Mouse (Mus musculus) heart, postnatal 0 days (tissue): ENCODE measurements at regions not wholly inside any gene's neighbourhood (a gene's known extent, or its start where the extent isn't known, plus 50 kb on each side); places are given as distances from the start of the nearest gene placed in this dataset.

Experiments used
- ATAC-seq: fragments of 200-750 bp; cut with Nextera tagmentation; 2 replicates; pipeline ENCODE4 v1.8.0; 2017; ENCODE audit warnings: low read depth, moderate number of reproducible peaks, moderate library complexity; ENCODE audit not compliant: insufficient read depth
- DNase-seq: peaks from one replicate; pipeline ENCODE4 v3.0.0-alpha.2; 2016; ENCODE audit warnings: low spot score
- H3K27ac ChIP-seq: fragments of 300-500 bp; sonication (generic); 2 replicates; pipeline ENCODE4 v1.5.1; 2014; ENCODE audit warnings: low read depth, mild to moderate bottlenecking
- H3K27me3 ChIP-seq: fragments of 300-500 bp; sonication (generic); 2 replicates; pipeline ENCODE4 v1.6.1; 2014; ENCODE audit warnings: low read length, mixed read lengths; ENCODE audit not compliant: control insufficient read depth, insufficient read depth
- H3K36me3 ChIP-seq: fragments of 300-500 bp; sonication (generic); replicated peaks from 2 replicates; pipeline ENCODE4 v1.6.1; 2014; ENCODE audit warnings: low read length, mixed read lengths; ENCODE audit not compliant: control insufficient read depth, insufficient read depth
- H3K4me1 ChIP-seq: fragments of 300-500 bp; sonication (generic); 2 replicates; pipeline ENCODE4 v1.6.1; 2014; ENCODE audit warnings: antibody characterized with exemption; ENCODE audit not compliant: control insufficient read depth, insufficient read depth
- H3K4me2 ChIP-seq: fragments of 300-500 bp; sonication (generic); 2 replicates; pipeline ENCODE4 v1.6.1; 2014; ENCODE audit warnings: low read depth, mild to moderate bottlenecking, low read length, moderate library complexity
- H3K4me3 ChIP-seq: fragments of 300-500 bp; sonication (generic); 2 replicates; pipeline ENCODE4 v1.5.1; 2014; ENCODE audit warnings: low read depth, low read length
- H3K9ac ChIP-seq: fragments of 300-500 bp; sonication (generic); replicated peaks from 2 replicates; pipeline ENCODE4 v1.6.1; 2014; ENCODE audit warnings: low read depth, low read length, mixed read lengths
- H3K9me3 ChIP-seq: fragments of 300-500 bp; sonication (generic); replicated peaks from 2 replicates; pipeline ENCODE4 v1.6.1; 2016; ENCODE audit warnings: low read length; ENCODE audit not compliant: control insufficient read depth
- CTCF ChIP-seq: IDR thresholded peaks from 2 replicates; pipeline ENCODE4 v1.5.1; 2016; ENCODE audit warnings: antibody characterized with exemption, control low read depth, low read depth
- EP300 ChIP-seq: IDR thresholded peaks from 2 replicates; pipeline ENCODE4 v1.6.1; 2016; ENCODE audit warnings: antibody characterized with exemption, low read depth
- WGBS: fragments of 180-500 bp; shearing (Covaris S2); extraction: QIAGEN DNeasy Blood & Tissue Kit; methylation state at CpG from one replicate; pipeline ENCODE4 v1.1.7; 2014; 5-methylcytosine and 5-hydroxymethylcytosine counted together

- Histone ChIP-seq H3K27me3 (no peaks in the 10 kb centered on the region), H3K4me1 (no peaks in the 10 kb centered on the region), H3K4me3 (no peak overlapping the region), H3K4me2 (no peak overlapping the region), H3K9me3 (no peaks in the 10 kb centered on the region), H3K9ac (no peak overlapping the region), H3K36me3 (no peaks in the 10 kb centered on the region), H3K27ac (no peak overlapping the region)
- 71% methylated on average over 4 of the region's 4 CpGs for WGBS
- DNase-seq (no peak), ATAC-seq (no peak)
- TF ChIP-seq EP300 (no peak), CTCF (no peak)
Measured at GRCm38 (mm10) chr15:63665517-63665916, 179.5 kb downstream of the Gsdmc2 start.

GRCm38 (mm10) chr15:63664877-63665276, 180.1 kb downstream of the Gsdmc2 start:
- Histone ChIP-seq H3K9ac (no peak overlapping the region), H3K4me2 (no peak overlapping the region), H3K27ac (no peak overlapping the region), H3K4me3 (no peak overlapping the region), H3K36me3 (no peaks in the 10 kb centered on the region), H3K27me3 (no peaks in the 10 kb centered on the region), H3K9me3 (no peaks in the 10 kb centered on the region), H3K4me1 (no peaks in the 10 kb centered on the region)
- DNase-seq (no peak), ATAC-seq (no peak)
- WGBS = 68% methylated on average over 2 of the region's 2 CpGs
- TF ChIP-seq CTCF (no peak), EP300 (no peak)

- H3K4me2 ChIP-seq = no peak overlapping the region
- 70% methylated on average over 3 of the region's 3 CpGs for WGBS
- no peak overlapping the region for H3K27ac ChIP-seq
- H3K4me1 ChIP-seq = no peaks in the 10 kb centered on the region
- H3K4me3 ChIP-seq = no peak overlapping the region
- H3K9ac ChIP-seq = no peak overlapping the region
- DNase-seq (no peak), ATAC-seq (no peak)
- H3K9me3 ChIP-seq = no peaks in the 10 kb centered on the region
- no peaks in the 10 kb centered on the region for H3K27me3 ChIP-seq
- H3K36me3 ChIP-seq = no peaks in the 10 kb centered on the region
- no peak for TF ChIP-seq EP300
- TF ChIP-seq CTCF = no peak
Measured at GRCm38 (mm10) chr15:63662183-63662582, 182.8 kb downstream of the Gsdmc2 start.

GRCm38 (mm10) chr15:63658031-63658521, 186.9 kb downstream of the Gsdmc2 start:
- TF ChIP-seq CTCF = no peak
- TF ChIP-seq EP300 = no peak
- Histone ChIP-seq H3K4me1 (no peaks in the 10 kb centered on the region), H3K9ac (no peak overlapping the region), H3K4me2 (no peak overlapping the region), H3K4me3 (no peak overlapping the region), H3K27me3 (no peaks in the 10 kb centered on the region), H3K9me3 (no peaks in the 10 kb centered on the region), H3K36me3 (no peaks in the 10 kb centered on the region), H3K27ac (no peak overlapping the region)
- DNase-seq (no peak), ATAC-seq (no peak)
- 41% methylated on average over 9 of the region's 9 CpGs for WGBS

- ATAC-seq (no peak), DNase-seq (peak; percentile 34)
- H3K36me3 ChIP-seq = no peaks in the 10 kb centered on the region
- no peaks in the 10 kb centered on the region for H3K27me3 ChIP-seq
- TF ChIP-seq EP300 = no peak
- peak; percentile 84 for TF ChIP-seq CTCF
- H3K9me3 ChIP-seq = no peaks in the 10 kb centered on the region
- H3K27ac ChIP-seq = no peak overlapping the region
- no peak overlapping the region for H3K4me3 ChIP-seq
- H3K9ac ChIP-seq = no peak overlapping the region
- H3K4me1 ChIP-seq = no peaks in the 10 kb centered on the region
- no peak overlapping the region for H3K4me2 ChIP-seq
- 38% methylated on average over 11 of the region's 11 CpGs for WGBS
Measured at GRCm38 (mm10) chr15:63652216-63652961, 192.6 kb downstream of the Gsdmc2 start.

GRCm38 (mm10) chr15:63651120-63651519, 193.9 kb downstream of the Gsdmc2 start:
- Histone ChIP-seq H3K4me3 (no peak overlapping the region), H3K9ac (no peak overlapping the region), H3K36me3 (no peaks in the 10 kb centered on the region), H3K9me3 (no peaks in the 10 kb centered on the region), H3K4me2 (no peak overlapping the region), H3K4me1 (no peaks in the 10 kb centered on the region), H3K27ac (no peak overlapping the region), H3K27me3 (no peaks in the 10 kb centered on the region)
- no peak for DNase-seq
- TF ChIP-seq EP300 (no peak), CTCF (no peak)
- WGBS = 83% methylated on average over 7 of the region's 7 CpGs
- ATAC-seq = no peak
